Mouse (Mus musculus): Measurements from ENCODE around the gene Gmps. TPM values are rescaled to one million over a fixed set of nuclear protein-coding genes. Genes with fewer than 3 reads are reported as not detected.

The Gmps gene
- polyA plus RNA-seq, 1 experiment from 2014 or later = 36.7 TPM

GRCm38 (mm10) chr3:64039818-64040784 lies 64.2 kb downstream of the Gmps start:
- Histone ChIP-seq H3K4me3 (replicated peaks; ENCODE audit: low read length) (peak overlapping the region; percentile 54), H3K4me2 (ENCODE audit: low read depth, low read length) (peak overlapping the region; percentile 70), H3K36me3 (ENCODE audit: control insufficient read depth, insufficient read depth, low read length) (no peaks in the 10 kb centered on the region), H3K27me3 (ENCODE audit: control insufficient read depth, insufficient read depth, low read length) (no peaks in the 10 kb centered on the region), H3K9ac (ENCODE audit: low read length) (peak overlapping the region; percentile 71), H3K9me3 (replicated peaks; ENCODE audit: control insufficient read depth, low read length) (no peaks in the 10 kb centered on the region), H3K4me1 (ENCODE audit: control insufficient read depth, insufficient read depth, low read length) (no peaks in the 10 kb centered on the region), H3K27ac (ENCODE audit: low read length) (no peak overlapping the region)
- 9% methylated on average over 25 of the region's 25 CpGs for WGBS
- peak; percentile 66; the same call in 1 of the 2 replicates for ATAC-seq (ENCODE audit: insufficient read depth, low FRiP score)

Other genes with a start within 250 kb of the Gmps start
- gene Plch1, start 76.6 kb upstream of the Gmps start, polyA plus RNA-seq (2015; fragmentation: Nextera tagmentation; extraction: Ambion mirVana) = 7.4 and 7.6 TPM in 2 replicates
- 6.1 and 6.4 TPM in 2 replicates for gene E130311K13Rik, start 46.6 kb upstream of the Gmps start, polyA plus RNA-seq (2015; fragmentation: Nextera tagmentation; extraction: Ambion mirVana)
- 24.2 and 24.3 TPM in 2 replicates for gene Slc33a1, start 11.3 kb upstream of the Gmps start, polyA plus RNA-seq (2015; fragmentation: Nextera tagmentation; extraction: Ambion mirVana)
- gene Vmn2r1, start 105.4 kb downstream of the Gmps start, polyA plus RNA-seq (2015; fragmentation: Nextera tagmentation; extraction: Ambion mirVana) = 0.02 and 0.06 TPM in 2 replicates
- not detected in 2 replicates for gene Vmn2r2, start 165.8 kb downstream of the Gmps start, polyA plus RNA-seq (2015; fragmentation: Nextera tagmentation; extraction: Ambion mirVana)

Data from stomach, embryonic 16.5 days (tissue).